Mouse (Mus musculus): ENCODE data around the gene Prdm4. TPM values are rescaled to one million over a fixed set of nuclear protein-coding genes. Genes with fewer than 3 reads are reported as not detected.

Gene Prdm4
- 43.5 TPM for polyA plus RNA-seq (2014; fragmentation: Illumina TruSeq; extraction: RNeasy Lipid Tissue Mini Kit (QIAGEN cat#74804); ENCODE audit: low read depth, low replicate concordance)

GRCm38 (mm10) chr10:85916498-85917309 is at the start of gene Prdm4:
Gene Prdm4, minus strand, starts transcription at chr10:85917142.

GRCm38 (mm10) chr10:85957464-85957950 is 40.6 kb upstream of the Prdm4 start, which contains the start of gene Rtcb:
Gene Rtcb, minus strand, starts transcription at chr10:85957823.

GRCm38 (mm10) chr10:85927676-85928445 is 10.9 kb upstream of the Prdm4 start, which contains the start of gene Ascl4:
Gene Ascl4, plus strand, starts transcription at chr10:85927681.

Other genes starting within 250 kb of the Prdm4 start
- 28.6 TPM for gene Pwp1, start 87.6 kb downstream of the Prdm4 start, polyA plus RNA-seq (2014; fragmentation: Illumina TruSeq; extraction: RNeasy Lipid Tissue Mini Kit (QIAGEN cat#74804); ENCODE audit: low read depth, low replicate concordance)
- 0.29 TPM for gene Ascl4, start 10.5 kb upstream of the Prdm4 start, polyA plus RNA-seq (2014; fragmentation: Illumina TruSeq; extraction: RNeasy Lipid Tissue Mini Kit (QIAGEN cat#74804); ENCODE audit: low read depth, low replicate concordance)
- 17.4 TPM for gene Rtcb, start 40.7 kb upstream of the Prdm4 start, polyA plus RNA-seq (2014; fragmentation: Illumina TruSeq; extraction: RNeasy Lipid Tissue Mini Kit (QIAGEN cat#74804); ENCODE audit: low read depth, low replicate concordance)
- 0.38 TPM for gene Bpifc, start 94.8 kb upstream of the Prdm4 start, polyA plus RNA-seq (2014; fragmentation: Illumina TruSeq; extraction: RNeasy Lipid Tissue Mini Kit (QIAGEN cat#74804); ENCODE audit: low read depth, low replicate concordance)
- gene Fbxo7, start 104.8 kb upstream of the Prdm4 start, polyA plus RNA-seq (2014; fragmentation: Illumina TruSeq; extraction: RNeasy Lipid Tissue Mini Kit (QIAGEN cat#74804); ENCODE audit: low read depth, low replicate concordance), result 27.4 TPM

All from testis, adult 10 weeks (tissue).